Mouse (Mus musculus): ENCODE results near the gene Qrfpr.
A peak's percentile ranks its signal among the peaks of the same experiment; 100 is the strongest.

The Qrfpr gene

GRCm38 (mm10) chr3:36150934-36151686 is 71.0 kb downstream of the Qrfpr start, which contains the start of gene D3Ertd254e:
Gene D3Ertd254e, plus strand, starts transcription at chr3:36151017.
- peak; percentile 90 for DNase-seq (ENCODE audit: low spot score)

GRCm38 (mm10) chr3:36150537-36150933 is 71.6 kb downstream of the Qrfpr start:
- no peak for DNase-seq (ENCODE audit: low spot score)

- no peak for DNase-seq (ENCODE audit: low spot score)
Measured at GRCm38 (mm10) chr3:36138996-36139395, 83.1 kb downstream of the Qrfpr start.

- DNase-seq (ENCODE audit: low spot score), result no peak
Measured at GRCm38 (mm10) chr3:36138171-36138660, 83.9 kb downstream of the Qrfpr start.

GRCm38 (mm10) chr3:36137560-36137959 is 84.6 kb downstream of the Qrfpr start:
- no peak for DNase-seq (ENCODE audit: low spot score)

- DNase-seq (ENCODE audit: low spot score), result no peak
Measured at GRCm38 (mm10) chr3:36136152-36136551, 86.0 kb downstream of the Qrfpr start.
